Mouse (Mus musculus): ENCODE measurements around the gene G3bp2.

- TF ChIP-seq USF1 (IDR thresholded peaks at IDR 0.05; ENCODE audit: low read depth) (no peak), CTCF (IDR thresholded peaks at IDR 0.05; ENCODE audit: control insufficient read depth, insufficient read depth, insufficient read length) (no peak)
These were observed 43.7 kb upstream of the G3bp2 start for GRCm38 (mm10) chr5:92127141-92127625.

All from C2C12 (cell line).